Mouse (Mus musculus) E14TG2a.4 (cell line): ENCODE results near the gene Nudcd3.

Experiments
- CTCF ChIP-seq: conservative IDR thresholded peaks from 2 replicates; pipeline ENCODE4 v1.5.1; 2014; ENCODE audit warnings: low read length
- NANOG ChIP-seq: IDR thresholded peaks from 2 replicates; pipeline ENCODE4 v1.6.1; 2014; ENCODE audit warnings: borderline replicate concordance, low read length, mixed read lengths

DNA sequence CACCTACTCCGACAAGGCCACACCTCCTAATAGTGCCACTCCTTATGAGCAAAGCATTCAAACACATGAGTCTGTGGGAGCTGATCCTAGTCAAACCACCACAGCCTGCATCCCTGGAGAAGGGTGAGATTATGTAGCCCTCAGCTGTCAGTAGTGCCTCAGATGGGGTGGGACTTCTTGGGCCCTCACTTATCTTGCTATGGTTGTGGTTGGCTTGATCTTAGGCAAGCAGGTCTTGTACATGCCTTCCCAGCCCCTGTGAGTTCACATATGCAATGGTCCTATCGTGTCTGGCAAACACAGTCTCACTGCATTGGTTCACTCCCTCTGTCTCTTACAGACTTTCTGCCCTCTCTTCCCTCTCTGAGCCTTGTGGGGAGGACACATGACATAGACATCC, 6.9 kb upstream of the Nudcd3 start:
- TF ChIP-seq CTCF: no peak
- TF ChIP-seq NANOG: no peak
